Mouse (Mus musculus) CD4-positive, CD25-positive, alpha-beta regulatory T cell, adult 4 months (primary cell): Measurements from ENCODE around the gene 4930404N11Rik. TPM values are rescaled to one million over a fixed set of nuclear protein-coding genes. Genes with fewer than 3 reads are reported as not detected.
A peak's percentile ranks its signal among the peaks of the same experiment; 100 is the strongest.

Source experiments
- ATAC-seq: one replicate; pipeline ENCODE4 v1.8.0; 2017
- polyA plus RNA-seq, 2 experiments: library from polyadenylated mRNA; unstranded; fragments of 100-300 nt; shearing (Covaris generic); gene quantifications; one replicate each; pipeline ENCODE4 v1.2.1; 2017

The 4930404N11Rik gene
- polyA plus RNA-seq, 2 experiments from 2014 or later: 0.34 to 2.0 TPM

DNA sequence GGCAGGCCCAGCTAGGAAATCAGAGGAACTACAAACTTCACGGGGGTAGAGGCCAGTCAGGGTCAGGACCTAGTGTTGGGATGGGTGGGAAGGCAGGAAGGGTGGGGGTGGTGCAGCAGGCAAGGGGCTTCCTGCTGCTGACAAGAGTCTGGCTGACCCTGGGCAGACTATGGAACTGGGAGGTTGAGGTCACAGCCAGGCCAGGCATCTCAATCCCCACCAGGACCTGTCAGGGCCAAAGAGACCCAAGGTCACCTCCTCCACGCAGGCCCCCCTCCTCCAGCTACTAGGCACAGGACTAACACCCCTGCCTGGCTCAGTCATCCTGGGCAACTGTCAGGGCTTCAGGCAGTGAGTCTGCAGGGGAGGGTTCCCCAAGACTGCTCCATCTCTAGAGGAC is 37.7 kb downstream of the 4930404N11Rik start:
- ATAC-seq: no peak

DNA sequence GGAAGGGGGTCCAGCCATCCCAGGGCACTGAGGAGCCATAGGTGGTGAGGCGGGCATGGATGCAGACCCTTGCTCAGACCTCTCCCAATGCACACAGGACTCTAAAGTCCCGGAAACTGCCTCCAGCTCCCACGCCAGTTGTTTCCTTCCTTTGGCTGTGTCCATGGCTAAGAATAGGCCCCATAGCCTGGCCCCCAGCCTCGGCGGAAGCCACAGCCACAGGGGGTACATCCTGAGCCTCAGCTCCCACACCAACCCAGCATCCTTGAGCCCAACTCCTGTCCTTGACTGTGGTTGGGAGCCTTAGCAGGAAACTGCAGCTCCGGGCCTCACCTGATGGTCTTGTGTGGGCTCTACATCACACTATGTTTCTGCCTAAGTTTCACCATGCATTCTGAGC is 38.8 kb downstream of the 4930404N11Rik start:
- no peak for ATAC-seq

DNA sequence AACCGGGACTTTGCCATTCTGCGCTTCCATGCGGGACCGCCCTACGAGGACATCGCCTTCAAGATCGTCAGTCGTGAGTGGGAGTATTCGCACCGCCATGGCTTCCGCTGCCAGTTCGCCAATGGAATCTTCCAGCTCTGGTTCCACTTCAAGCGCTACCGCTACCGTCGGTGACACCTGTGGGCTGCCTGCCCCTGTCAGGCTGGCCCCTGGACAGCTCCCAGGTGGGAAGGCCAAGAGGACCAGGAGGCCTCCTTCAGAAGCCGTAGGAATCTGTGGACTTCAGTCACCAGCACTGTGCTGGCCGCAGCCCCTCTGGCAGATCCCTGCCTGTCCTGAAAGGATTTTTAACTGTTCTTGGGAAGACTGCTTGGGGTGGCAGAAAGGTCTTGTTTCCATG is 39.8 kb downstream of the 4930404N11Rik start:
- no peak for ATAC-seq

DNA sequence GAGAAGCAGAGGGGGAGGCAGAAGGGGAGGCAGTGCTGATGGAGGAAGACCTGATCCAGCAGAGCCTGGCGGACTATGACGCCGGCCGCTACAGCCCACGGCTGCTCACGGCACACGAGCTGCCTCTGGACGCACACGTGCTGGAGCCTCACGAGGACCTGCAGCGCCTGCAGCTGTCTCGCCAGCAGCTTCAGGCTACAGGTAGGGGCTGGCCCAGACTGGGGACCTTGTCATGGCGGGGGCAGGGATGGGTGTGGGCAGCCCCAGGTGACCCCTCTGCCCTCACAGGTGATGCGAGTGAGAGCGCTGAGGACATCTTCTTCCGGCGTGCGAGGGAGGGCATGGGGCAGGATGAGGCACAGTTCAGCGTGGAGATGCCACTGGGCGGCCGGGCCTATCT is 40.4 kb downstream of the 4930404N11Rik start:
- no peak for ATAC-seq

DNA sequence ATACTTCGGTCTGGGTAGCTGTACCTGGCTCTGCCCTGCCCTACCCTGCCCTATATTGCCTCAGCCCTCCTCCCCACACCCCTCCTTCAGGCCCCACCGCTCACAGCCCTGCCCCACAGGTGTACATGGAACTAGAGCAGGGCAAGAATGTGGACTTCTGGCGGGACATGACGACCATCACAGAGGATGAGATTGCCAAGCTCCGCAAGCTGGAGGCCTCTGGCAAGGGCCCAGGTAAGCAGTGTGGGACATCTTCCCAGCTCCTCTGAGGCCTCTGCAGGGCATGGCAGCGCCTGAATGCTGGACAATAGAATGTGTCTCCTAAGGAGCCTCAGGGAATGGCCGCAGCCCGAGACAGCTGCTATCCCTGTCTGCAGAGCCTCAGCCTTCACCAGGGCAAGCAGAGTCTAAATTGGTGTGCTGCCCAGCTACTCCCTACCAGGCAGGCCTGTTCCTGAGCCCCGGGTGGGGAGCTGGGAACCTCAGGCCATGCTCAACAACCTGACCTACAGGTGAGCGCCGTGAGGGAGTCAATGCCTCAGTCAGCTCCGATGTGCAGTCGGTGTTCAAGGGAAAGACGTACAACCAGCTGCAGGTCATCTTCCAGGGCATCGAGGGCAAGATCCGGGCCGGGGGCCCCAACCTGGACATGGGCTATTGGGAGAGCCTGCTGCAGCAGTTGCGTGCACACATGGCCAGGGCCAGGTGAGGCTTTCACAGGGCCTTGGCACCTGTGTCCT is 41.7 kb downstream of the 4930404N11Rik start:
- ATAC-seq: no peak

DNA sequence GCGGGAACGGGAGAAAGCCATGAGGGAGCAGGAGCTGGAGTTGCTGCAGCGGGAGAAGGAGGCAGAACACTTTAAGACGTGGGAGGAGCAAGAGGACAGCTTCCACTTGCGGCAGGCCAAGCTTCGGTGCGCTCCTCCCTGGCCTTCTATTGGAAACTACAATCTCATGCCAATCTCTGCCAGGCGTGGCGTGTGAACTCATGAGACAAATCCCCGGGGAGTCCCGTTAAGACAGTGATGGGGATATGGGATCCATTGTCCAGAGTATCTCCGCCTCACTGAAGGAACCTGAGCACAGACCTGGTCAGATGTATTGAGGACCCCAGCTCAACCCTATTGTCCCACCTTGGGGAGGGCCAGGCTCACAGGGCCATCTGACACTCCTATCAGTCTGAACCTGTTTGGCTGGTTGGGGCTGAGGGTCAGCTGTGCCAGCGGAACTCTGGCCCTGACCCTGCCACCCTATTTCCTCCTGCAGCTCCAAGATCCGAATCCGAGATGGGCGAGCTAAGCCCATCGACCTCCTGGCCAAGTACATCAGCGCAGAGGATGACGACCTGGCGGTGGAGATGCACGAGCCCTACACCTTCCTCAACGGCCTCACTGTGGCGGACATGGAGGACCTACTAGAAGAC is 42.4 kb downstream of the 4930404N11Rik start:
- ATAC-seq: no peak

DNA sequence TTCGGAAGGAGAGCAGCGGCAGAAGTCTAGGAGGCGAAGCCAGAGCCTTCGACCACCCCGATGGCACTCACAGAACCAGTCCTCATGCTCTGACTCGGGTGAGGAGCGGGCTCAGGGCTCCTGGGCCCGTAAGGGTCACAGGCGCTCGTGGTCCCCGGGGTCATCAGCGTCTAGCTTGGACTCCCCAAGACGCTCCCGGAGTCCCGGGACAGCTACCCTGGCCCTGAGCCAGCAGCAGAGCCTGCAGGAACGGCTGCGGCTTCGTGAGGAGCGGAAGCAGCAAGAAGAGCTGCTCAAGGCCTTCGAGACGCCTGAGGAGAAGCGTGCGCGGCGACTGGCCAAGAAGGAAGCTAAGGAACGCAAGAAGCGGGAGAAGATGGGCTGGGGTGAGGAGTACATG is 43.2 kb downstream of the 4930404N11Rik start:
- ATAC-seq: no peak

DNA sequence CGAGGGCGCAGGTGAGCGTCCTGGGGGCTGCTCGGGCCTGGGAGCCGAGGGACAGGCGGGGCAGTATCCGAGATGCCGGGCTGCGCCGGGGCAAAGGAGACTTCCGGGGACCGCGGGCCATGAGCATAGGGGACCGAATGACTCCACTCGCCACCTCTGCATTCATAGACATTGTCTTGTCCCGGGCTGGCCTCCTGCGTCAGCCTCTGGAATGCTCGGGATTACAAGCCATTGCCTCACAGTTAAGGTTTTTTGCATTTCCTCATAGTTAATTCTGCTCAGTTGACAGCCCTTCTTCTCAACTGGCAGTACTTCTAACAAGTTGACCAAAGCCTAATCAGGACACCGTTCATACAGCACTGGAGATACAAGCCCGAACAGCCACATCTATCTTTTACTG is 44.2 kb downstream of the 4930404N11Rik start:
- no peak for ATAC-seq

DNA sequence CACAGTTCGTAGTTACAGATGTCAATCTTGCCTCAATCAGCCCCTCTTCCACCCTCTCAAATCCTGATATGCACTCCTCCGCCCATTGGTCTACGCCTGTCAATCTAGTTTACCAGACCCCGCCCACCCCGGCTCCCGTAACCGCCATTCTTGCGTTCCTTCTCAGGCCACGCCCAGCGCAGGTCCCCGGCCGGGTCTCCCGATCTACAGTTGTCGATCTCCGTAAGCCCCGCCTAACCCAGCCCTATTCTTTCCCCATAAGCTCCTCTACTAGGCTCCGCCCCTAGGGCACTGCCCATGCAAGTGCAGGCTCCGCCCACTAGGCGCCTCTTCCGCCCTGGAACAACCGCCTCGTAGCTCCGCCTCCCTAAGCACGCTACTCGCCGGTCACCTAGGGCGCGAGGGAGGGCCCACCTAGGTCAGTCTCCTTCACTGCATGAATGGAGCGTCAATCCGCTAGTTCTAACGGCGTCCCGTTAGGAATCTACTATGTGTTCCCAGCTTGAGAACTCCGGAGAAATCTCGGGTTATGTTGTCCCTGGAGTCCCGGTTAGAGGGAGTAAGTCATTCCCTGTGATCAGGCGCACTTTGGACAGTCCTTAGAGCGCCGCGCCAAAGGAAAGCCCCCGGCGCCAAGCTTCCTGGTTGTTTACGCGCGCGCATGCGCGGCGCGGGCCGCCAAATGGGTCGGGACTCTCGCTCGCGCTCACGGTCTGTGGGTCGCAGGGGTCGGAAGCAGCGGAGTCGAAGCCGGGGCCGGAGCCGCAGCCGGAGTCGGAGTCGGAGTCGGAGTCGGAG is 44.9 kb downstream of the 4930404N11Rik start, which contains the start of gene Cactin:
Cactin (plus strand) TSS at position 554 of the 798 bp plus-strand sequence.
- peak; percentile 84 for ATAC-seq

DNA sequence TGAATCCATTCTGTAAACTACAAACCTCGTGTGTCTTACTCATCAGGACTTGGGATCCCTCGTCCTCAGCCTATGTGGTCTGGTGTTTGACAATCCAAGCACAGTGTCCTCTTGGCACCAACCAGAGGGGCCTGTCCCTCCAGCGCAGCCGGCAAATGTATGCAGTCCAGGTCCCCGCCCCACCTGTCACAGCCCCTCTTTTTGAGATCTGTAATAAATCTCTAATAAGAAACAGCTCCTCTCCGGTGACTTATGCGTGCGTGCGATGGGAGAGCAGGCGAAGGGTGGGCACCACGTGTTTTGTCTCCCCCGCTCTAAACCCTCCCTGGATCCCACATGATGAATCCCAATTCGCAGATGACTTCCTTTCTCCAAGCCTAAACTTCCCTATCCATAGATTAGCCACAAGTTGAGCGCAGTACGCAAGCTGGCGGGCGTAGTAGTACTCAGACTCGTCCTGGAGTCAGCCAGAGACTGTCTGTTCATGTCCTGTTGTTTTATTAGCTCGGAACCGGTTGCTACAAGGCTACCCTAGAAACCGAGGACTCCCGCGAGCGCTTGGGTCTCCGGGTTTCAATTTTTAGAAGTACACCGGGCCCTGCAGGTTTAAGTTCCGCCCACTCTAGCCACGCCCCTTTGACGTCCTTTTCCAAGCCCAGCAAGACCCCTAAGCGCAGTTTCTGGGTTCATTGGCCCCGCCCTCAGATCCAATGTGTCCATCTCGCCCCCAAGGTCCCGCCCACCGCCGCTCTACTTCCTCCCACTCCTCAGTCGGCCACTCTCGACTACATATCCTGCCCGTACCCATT is 45.7 kb downstream of the 4930404N11Rik start:
- ATAC-seq: no peak

DNA sequence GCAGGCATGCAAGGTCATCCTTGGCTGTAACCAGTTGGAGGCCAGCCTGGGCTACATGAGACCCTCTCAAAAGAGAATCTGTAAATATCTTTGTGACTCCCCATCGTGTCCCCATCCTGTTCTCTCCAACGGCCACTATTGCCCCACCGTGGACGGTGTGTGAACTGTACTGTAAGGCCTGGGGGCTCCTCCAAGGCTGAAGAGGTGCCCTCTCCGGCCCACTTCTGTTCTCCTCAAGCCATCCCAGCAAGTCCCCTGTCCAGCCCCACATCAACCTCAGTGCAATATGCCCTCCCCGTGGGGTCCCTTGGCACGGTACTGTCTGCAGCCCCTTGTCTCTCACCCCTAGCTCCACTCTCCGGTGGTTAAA is 46.3 kb downstream of the 4930404N11Rik start:
- ATAC-seq: no peak

DNA sequence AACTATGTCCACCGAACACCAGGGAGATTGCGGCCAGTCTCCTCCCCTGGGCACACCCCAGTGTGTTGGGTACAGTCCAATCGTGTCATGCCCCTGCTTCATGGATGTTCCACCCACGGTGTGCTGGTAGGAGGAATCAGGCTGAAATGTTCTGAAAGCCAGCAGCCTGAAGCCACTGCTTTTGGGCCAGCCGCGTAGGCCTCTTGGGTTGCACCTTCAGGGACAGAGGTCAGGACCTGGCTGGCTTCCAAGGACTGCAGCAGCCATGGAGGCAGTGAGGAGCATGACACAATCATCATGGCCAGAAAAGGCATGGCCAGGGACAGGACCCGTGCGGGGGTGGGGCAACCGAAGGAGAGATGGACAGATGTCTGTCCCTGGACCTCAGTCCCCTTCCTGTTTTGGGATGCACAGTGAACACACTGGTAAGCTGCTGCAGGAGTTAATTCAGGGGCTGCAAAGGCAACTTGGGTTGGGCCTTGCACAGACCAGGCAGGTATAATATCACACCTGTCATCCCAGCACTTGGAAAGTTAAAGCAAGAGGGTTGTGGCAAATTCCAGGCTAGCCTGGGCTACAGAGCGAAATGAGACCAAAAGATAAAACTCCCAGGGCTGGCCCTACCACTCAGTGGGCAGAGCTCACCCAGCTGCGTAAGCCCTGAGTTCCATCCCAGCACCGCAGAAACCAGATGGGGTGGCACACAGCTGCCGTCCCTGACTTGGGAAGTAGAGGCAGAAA is 46.9 kb downstream of the 4930404N11Rik start:
- no peak for ATAC-seq

DNA sequence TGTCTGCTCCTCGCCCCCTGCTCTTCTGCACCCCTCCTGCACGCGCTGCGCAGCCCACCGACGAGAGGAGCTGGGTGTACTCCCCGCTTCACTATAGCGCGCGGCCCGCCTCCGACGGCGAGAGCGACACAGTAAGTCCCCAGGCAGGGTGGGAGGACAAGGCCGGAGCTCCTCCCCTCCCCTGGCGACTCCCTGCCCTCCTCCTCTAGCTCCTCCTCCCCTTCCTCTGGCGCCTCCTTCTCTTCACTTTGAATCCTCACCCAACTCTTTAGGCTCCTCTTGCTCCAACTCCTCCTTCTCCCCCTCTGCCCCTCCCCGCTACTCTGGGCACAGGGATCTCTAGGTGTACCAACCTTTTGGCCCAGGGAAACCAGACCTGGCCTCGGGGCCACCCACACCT is 48.3 kb downstream of the 4930404N11Rik start:
- ATAC-seq: no peak

DNA sequence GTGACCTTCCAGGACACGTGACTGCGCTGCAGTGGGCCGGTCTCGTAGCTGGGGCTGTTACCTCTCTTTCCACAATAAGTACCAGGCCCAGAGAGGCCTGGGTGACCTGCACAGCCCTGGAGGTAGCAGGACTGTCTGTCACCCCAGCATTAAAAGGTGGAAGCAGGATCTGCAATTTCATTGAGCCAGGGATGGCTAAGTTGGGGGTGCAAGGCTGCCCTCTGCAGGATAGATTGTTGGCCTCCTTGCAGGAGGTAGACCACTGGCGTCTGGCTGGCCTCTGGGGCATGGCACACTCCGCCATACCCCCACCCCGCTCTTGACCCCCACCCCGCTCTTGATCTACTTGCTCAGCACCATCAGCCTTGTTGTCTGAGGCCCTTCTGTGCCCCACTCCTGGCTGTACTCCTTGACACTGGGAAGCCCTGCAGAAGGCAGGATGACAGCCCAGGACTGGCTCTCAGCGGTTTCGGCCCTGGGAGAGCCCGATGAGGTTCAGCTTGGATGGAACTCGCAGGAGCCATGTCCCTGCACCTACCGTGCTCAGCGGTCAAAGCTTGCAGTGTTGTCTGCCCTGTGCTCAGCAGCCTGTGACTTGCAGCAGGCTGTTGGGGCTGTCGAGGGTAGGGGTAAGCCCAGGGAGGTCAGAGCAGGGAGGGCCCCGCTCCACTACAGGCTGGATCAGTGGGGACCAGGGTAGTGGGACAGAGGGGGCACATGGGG is 49.1 kb downstream of the 4930404N11Rik start:
- ATAC-seq: no peak

DNA sequence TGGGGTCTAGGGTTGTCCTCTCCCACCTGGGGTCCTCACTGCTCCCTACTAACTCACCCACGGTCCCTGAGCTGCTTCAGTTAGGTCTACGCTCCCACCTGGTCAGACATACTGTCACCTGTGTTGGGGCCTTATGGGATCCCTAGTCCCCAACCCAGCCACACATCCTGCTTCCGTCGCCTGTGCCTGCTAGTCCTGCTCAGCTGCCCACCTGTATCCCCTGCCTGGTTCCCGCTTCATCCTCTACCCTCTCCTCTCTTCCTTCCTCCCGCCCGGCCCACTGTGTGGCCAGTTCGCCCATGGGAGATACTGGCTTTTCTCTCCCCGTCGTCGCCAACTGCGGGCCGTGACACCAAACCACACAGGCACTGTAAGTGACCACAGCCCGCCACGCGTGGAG is 50.0 kb downstream of the 4930404N11Rik start:
- ATAC-seq: no peak

DNA sequence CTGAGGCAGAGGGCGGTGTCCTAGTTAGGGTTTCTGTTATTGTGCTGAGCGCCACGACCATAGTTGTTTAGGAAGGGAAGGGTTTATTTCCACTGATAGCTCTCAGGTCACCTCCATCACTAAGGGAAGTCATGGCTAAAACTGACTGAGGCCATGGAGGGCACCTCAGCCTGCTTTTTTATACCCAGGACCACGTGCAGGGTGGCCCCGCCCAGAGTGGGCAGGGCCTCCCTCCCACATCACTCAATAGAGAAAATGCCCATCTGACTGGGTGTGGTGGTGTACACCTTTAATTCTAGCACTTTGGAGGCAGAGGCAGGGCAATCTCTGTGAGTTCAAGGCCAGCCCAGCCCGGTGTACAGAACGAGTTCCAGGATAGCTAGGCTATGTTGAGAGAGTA is 51.4 kb downstream of the 4930404N11Rik start:
- no peak for ATAC-seq

DNA sequence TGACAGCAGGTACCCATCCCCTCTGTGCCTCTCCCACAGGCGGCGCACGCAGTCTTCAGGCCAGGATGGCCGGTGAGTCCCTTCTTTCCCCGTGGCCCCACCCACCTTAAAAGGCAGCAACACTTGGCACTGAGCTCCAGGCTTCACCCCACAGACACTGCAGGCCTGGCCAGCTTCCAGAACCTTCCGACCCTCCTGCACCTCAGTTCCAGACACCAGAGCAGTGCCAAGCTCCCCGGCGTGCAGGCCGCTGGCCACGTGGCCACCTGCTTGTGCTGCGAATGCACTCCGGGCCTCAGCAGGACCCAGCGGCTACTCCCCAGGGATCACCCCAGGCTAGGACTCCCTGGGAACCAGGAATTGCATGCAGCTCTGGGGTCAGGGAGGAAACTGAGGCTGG is 52.0 kb downstream of the 4930404N11Rik start:
- ATAC-seq: no peak
